Mouse (Mus musculus): Measurements from ENCODE around the gene Kif14.

Gene Kif14

GRCm38 (mm10) chr1:136557436-136557835, 91.3 kb downstream of the Kif14 start:
- DNase-seq, result no peak

- DNase-seq, result no peak
Measured at GRCm38 (mm10) chr1:136558762-136559161, 92.6 kb downstream of the Kif14 start.

- DNase-seq, result no peak
Measured at GRCm38 (mm10) chr1:136559284-136559683, 93.1 kb downstream of the Kif14 start.

DNA sequence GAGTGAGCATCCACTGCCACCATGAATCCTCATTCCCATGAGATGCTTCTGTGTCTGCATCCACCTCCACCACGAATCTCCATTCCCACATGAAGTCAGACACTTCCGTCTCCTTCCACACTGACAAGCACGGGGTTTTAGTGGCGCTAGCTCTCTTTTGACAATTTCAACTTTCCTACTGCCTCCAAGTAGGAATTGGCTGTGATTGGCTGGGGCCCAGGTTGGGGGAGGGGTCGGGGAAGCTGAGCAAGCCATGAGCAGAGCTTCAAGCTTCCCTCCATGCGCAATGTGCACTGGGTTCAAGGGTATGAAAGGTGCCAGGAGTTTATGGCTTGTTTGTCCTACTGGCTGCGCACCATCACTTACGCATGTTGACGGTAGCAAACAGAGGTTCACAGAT, 93.6 kb downstream of the Kif14 start:
- DNase-seq, result no peak

DNA sequence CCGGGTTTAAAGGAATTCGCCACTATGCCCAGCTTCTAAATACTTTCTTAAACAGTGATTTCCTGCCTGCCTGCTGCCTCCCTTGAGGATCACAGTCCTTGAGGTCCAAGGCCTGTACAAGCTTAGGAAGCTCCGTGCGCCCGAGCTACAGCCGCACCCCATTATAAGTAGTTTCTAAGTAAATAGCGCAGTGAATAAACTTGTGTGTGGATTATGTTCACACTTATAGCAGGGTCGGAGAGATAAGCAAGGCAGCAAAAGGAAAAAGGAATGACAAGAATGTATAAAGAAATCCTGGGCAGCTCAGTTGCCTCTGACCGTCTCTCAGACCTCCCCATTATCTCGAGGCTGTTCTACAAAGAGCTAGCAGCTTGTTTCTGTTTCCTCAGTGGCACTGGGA, 95.7 kb downstream of the Kif14 start:
- DNase-seq, result no peak

DNA sequence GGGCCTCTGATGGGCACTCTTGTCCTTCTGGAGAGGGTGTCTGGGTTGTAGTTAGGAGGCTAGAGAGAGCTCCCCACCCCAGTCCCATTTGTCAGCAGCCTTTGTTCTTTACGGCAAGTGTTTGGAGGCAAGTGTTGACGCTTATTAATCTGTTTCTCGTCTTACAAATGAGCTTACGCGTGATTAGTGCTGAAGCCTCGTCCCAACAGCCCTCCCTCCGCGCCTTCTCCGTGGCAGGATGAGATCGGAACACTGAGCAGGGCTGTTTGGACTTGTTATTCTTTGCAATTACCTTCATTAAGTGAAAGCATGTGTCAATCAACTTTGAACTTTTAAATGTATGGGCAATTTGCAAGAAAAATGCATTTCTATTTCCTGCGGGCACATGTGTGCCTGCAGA, 97.0 kb downstream of the Kif14 start:
- DNase-seq, result no peak

- DNase-seq, result no peak
Measured at GRCm38 (mm10) chr1:136564963-136565362, 98.8 kb downstream of the Kif14 start.

DNA sequence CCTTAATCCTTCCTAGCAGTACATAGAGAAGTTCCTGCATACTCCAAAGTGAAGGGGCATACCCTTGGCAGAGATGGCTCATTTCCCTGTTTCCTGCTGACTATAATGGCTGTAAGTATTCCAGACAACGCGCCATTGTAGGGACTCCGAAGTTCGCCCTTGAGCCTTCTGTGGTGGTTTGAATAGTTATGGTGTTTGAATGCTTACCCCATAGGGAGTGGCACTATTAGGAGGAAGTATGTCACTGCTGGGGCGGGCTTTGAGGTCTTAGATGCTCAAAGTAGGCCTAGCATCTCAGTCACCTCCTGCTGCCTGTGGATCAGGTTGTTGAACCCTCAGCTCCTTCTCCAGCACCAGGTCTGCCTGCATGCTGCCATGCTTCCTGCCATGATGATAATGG, 100.2 kb downstream of the Kif14 start:
- no peak for DNase-seq

DNA sequence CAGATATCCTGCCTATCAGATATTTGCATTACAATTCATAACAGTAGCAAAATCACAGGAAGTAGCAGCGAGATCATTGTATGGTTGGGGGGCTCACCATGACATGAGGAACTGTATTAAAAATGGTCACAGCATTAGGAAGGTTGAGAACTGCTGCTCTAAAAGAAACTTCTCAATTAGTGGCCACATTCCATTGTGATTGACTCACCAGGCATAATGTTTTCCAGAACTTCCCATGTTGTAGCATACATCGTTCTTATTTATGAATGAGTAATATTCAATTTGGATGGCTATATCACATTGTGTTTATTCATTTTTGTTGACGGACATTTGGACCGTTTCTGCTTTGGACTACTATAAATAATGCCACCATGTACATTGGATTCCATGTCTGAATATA, 101.5 kb downstream of the Kif14 start:
- DNase-seq, result no peak

DNA sequence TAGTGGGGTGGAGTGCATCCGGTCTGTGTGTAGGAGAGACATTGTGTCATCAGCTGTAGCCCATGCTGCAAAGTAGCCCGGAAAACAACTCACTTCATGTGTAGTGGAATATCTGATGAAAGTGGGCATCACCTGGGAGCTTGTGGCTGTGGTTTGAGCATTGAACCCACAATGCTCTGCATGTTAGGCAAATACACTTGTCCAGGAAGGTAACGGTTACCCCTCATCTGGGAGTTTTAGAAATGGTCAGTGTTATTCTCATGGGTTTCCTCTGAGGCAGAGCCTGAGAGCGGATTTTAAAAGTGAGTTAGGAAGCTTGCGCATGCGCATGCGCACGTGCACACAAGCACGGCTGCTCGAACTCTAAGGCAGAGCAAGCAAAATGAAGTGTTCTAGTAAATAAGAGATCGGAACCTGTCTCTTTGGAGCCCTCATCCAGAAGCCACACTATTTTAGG, 102.6 kb downstream of the Kif14 start:
- DNase-seq, result no peak

GRCm38 (mm10) chr1:136569206-136569605, 103.1 kb downstream of the Kif14 start:
- no peak for DNase-seq

DNA sequence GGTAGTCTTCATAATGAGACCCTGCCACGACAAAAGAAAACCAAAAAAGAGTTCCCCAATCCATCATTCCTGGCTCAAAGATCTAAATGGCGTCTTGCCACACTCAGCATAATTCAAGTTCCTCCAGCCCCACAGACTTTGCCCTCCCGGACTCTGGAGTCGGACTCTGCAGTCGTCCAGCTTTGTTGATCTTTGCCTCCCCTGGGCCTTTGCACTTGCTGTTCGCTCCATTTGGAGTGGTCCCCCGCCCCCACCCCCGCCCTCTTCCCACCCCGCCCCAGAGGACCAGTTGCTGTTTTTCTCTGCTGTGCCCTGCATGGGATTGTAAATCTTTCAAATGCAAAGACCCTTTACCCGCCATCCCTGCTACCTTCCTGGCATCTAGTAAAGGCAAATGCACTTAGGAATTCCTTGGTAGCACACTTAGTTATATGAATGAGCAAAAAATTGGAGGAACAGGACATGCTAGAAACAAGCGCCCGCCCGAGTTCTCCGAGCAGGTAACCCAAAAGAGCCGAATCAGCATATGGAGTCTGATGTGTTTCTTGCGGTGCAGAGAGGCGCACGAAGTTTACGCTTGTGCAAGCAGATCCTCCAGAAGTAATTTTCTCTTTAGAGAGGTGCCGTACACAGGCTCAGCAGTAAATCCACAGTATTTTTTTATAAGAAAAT, 103.6 kb downstream of the Kif14 start:
- peak; percentile 40 for DNase-seq

GRCm38 (mm10) chr1:136570298-136570653, 104.1 kb downstream of the Kif14 start:
- no peak for DNase-seq

- DNase-seq, result no peak
Measured at GRCm38 (mm10) chr1:136570976-136571375, 104.8 kb downstream of the Kif14 start.

DNA sequence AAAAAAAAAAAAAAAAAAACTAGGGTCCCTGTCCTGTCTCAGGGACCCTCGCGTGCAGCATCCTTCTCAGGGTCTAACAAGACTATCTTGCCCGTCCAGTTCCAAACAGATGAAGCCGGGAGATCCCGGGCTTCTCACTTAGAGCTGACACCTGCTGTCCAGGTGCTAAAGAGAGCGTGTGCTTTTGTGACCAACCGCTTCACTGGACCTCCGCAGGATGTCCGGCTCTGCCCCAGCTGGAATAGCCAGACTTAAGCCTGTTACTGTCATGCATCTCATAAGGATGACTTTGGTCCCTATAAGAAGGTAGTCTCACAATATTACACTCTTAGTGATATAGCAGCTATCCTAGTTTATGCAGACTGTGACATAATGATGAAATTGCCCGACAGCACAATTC, 105.4 kb downstream of the Kif14 start:
- no peak for DNase-seq

DNA sequence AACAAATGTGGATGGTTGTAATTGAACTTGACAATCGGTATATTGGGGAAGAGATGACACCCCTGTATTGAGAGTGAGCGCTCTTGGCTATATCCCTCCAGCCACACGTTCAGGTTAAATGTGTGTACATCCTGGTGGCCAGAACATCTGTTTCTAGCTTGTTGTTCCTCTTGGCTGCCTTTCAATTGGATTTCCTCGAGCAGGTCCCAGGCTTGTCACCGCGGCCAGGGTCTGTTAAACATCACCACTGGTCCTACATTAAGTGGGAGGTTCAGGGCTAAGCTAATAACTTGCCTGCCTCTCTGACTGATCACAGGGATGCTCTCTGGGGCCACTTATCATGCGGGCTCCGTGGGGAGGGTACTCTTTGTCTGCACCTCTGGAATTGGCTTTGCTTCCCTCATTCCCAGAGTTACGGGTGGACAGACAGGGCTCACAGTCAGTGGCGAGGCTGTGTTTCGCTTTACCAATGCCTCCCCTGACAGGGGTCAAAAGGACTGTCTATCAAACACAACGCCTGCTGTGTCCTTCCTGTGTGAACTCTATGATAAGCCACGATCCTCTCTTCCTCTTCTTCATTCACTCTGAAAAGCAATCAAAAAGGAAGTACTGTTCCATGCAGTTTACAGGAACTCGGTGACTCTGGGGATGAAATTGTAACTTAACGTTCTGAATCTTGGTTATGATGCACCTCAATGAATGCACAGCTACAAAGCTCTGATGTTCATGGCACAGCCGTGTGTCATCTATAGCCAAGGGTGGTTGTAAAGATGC, 111.9 kb downstream of the Kif14 start:
- DNase-seq, result no peak

DNA sequence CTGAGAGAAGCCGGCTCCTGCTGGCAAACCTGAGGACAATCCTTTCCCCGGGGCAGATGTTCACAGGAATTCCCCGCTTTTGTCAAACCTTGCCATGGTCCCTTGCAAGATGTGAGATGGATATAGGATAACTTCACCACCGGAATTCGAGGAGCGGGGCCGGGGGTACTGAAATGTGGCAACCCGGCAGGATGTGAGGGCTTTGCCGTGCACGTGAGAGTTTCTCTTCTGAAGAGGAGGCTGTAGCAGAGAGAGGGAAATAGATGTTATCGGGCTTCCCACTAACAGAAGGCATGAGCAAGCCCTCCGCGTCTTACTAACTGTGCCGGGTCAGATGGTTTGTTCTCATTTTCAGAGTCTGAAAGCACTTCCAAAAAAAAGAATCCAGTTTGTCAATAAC, 113.2 kb downstream of the Kif14 start:
- DNase-seq, result no peak

DNA sequence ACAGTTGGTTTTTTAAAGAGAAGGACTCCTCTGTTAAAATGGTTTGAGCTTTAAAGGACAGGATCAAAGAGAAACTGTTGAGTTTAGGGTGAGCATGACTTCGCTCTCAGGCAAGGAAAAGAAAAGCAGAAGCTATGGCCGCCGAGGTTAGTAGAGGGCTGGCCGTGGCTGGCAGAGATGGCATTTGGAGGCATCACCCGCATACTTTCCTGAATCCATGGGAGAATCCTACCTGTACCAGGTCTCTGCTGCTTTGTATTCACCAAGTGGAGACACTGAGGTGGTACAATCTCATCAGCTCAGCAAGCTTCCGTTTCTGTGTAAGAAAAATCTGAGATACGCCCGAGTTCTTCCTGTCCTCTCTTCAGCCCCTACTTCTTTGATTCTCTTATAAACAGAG, 114.1 kb downstream of the Kif14 start:
- no peak for DNase-seq
